Mouse (Mus musculus): Measurements from ENCODE around the gene Snx33. TPM values are rescaled to one million over a fixed set of nuclear protein-coding genes. Genes with fewer than 3 reads are reported as not detected.

Gene Snx33
- total RNA-seq (2023), result 13.7 TPM

DNA sequence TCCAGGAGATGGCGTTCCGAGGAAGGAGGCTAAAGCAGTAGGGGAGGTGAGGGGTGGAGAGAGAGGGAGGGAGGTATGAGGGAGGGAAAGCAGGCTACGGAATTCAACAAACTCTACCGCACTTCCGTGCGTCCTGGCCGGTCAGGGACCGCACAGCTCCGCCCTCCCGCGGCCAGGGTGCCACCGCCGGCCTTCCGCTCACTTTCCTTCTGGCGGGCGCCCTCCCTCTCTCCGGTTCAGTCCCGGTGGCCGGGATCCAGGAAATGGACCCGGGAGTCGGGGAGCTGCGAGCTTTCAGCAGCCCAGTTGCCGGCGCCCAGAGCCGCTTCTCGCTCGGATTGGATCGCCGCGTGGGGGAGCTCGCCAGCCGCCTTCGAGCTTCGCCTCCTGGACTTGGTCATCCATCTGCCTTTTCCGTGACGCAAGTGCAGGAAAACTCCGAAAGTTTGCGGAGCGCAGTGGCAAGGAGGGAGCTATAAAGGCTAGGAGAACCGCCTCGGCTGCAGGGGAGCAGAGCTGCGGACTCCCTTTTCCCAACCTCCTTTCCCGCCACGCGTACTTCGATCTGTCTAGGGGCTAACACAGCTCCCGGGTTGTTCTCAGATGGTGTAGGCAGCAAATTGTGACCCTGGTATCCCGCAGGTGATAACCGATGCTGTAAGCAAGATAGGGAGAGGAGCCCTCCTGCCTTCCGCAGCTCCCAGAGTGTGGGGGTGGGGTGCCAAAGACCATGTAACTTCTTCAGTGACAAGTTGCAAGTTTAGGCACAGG, at the start of gene Snx33:
TSS of gene Snx33 (minus strand) at position 331 of the 771 bp plus-strand sequence.

GRCm38 (mm10) chr9:56950414-56951400, 22.5 kb upstream of the Snx33 start, which contains the start of gene Snupn:
Snupn (plus strand) TSS chr9:56950878.

DNA sequence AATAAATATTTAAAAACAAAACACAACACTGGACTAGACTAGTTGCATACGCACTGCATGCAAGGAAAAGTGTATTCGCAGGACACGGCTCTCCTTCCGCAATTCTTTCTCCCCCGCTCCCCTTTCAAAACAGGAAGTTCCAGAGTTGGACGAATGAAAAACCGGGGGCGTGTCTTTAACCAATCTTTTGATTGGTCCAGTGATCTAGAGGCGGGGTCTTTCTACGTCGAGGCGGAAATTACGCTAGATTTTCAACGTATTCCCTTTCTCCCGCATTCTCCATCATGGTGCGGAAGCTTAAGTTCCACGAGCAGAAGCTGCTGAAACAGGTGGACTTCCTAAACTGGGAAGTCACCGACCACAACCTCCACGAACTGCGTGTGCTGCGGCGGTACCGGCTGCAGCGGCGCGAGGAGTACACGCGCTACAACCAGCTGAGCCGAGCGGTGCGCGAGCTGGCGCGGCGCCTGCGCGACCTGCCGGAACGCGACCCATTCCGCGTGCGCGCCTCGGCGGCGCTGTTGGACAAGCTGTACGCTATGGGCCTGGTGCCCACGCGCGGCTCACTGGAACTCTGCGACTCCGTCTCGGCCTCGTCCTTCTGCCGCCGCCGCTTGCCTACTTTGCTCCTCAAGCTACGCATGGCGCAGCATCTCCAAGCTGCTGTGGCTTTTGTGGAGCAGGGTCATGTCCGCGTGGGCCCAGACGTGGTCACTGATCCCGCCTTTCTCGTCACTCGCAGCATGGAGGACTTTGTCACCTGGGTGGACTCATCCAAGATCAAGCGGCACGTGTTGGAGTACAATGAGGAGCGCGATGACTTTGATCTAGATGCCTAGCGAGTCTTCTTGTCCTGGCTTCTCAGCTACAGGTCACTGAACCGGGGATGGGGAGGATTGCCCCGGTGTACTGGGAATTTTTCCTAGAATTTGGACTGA, 9.3 kb upstream of the Snx33 start, which contains the start of gene Imp3:
TSS of gene Imp3 (plus strand) at position 253 of the 938 bp plus-strand sequence.

Other genes with a start within 250 kb of the Snx33 start
- gene Lingo1, start 131.9 kb downstream of the Snx33 start, total RNA-seq (2023), result not detected
- not detected for gene Odf3l1, start 63.7 kb downstream of the Snx33 start, total RNA-seq (2023)
- not detected for gene Cspg4, start 63.3 kb downstream of the Snx33 start, total RNA-seq (2023)
- gene Imp3, start 9.1 kb upstream of the Snx33 start, total RNA-seq (2023), result 87.0 TPM
- gene Snupn, start 22.5 kb upstream of the Snx33 start, total RNA-seq (2023), result 5.9 TPM
- gene Ptpn9, start 66.6 kb upstream of the Snx33 start, total RNA-seq (2023), result 14.2 TPM
- gene Sin3a, start 143.7 kb upstream of the Snx33 start, total RNA-seq (2023), result 96.6 TPM
- gene Man2c1, start 202.3 kb upstream of the Snx33 start, total RNA-seq (2023), result 189 TPM
- 53.8 TPM for gene Neil1, start 219.9 kb upstream of the Snx33 start, total RNA-seq (2023)
- 87.9 TPM for gene Commd4, start 230.0 kb upstream of the Snx33 start, total RNA-seq (2023)

All from CD4-positive naive resting alpha-beta T cell, adult 76 days (primary cell).